In the genomic region with DNA sequence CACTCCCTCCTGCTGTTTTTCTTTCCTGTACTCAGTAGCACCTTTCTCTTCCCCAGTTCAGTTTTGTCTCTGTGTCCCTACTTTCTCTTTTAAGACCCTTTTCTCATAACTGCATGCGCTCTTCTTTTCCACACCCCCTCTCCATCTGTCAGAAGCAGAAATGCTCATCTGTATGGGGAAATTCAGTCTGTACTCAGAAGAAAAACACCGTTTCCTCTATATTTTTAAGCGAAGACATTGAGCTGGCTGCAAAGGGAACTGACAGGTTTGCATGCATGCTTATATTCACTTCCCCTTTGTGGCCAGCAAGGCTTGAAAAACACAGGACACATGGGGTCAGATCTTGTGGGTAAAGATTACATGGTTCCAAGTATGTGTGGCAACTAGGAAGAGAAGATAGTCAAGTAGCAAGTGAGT, we compare ENCODE assay signal across 10 mouse cellular contexts. TPM values are rescaled to one million over a fixed set of nuclear protein-coding genes. Genes with fewer than 3 reads are reported as not detected.
DNase-seq lines count a peak whose midpoint lies in the region; ATAC-seq and TF ChIP-seq lines count a peak whose summit lies in the region.
"Had no signal": no experiment of that assay in that cellular context is flagged by ENCODE, and none has a peak within 500 bp of the region (broad histone marks: within the 10 kb centered on the region; RNA-seq: fewer than 3 reads in every experiment).

No protein-coding gene starts in this region.

- peak overlapping the region; percentile 75 for H3K27ac ChIP-seq in liver, postnatal 0 days (ENCODE audit: low read depth)
- H3K27ac ChIP-seq in embryonic facial prominence, embryonic 10.5 days (replicated peaks): no peak overlapping the region
- no peak overlapping the region for H3K27ac ChIP-seq in forebrain, embryonic 11.5 days (ENCODE audit: low read depth, low read length)
- H3K27ac ChIP-seq: lung, embryonic 15.5 days had no signal

- ATAC-seq in liver, postnatal 0 days: peak; percentile 57; the same call in 1 of the 2 replicates
- ATAC-seq in forebrain, embryonic 11.5 days (replicated peaks; ENCODE audit: low FRiP score): no peak

- intact Hi-C loops in heart, postnatal 14 days (cut with DNase I): loop anchor here (5.0 to 10.0 kb wide), 5 partner anchors 128 to 978 kb away; partner anchors contain the start of gene Ddx3x

- no peaks in the 10 kb centered on the region for H3K9me3 ChIP-seq in liver, postnatal 0 days (ENCODE audit: low read length)
- no peaks in the 10 kb centered on the region for H3K9me3 ChIP-seq in embryonic facial prominence, embryonic 10.5 days
- H3K9me3 ChIP-seq in forebrain, embryonic 11.5 days (ENCODE audit: control insufficient read depth, low read length): no peaks in the 10 kb centered on the region
- H3K9me3 ChIP-seq: lung, embryonic 15.5 days had no signal

- peak; percentile 30 for DNase-seq in heart, adult 8-10 months (ENCODE audit: low spot score)
- no peak for DNase-seq in heart, postnatal 14 days
- DNase-seq in thymus, postnatal 0 days (ENCODE audit: low spot score): peak; percentile 15
- no peak for DNase-seq in thymus, postnatal 4 days
- DNase-seq in liver, postnatal 0 days: peak; percentile 13
- no peak for DNase-seq in urinary bladder, adult 18-20 months (ENCODE audit: low spot score in 2 of 2)
- DNase-seq in embryonic facial prominence, embryonic 10.5 days (ENCODE audit: low spot score): no peak
- no peak for DNase-seq in forebrain, embryonic 11.5 days (ENCODE audit: low spot score)
- DNase-seq: thymus, postnatal 14 days had no signal

- peak overlapping the region; percentile 62; the same call in 1 of the 2 replicates for H3K4me2 ChIP-seq in liver, postnatal 0 days (ENCODE audit: low read depth, low read length)
- H3K4me2 ChIP-seq in forebrain, embryonic 11.5 days (ENCODE audit: low read depth, low read length, severe bottlenecking): no peak overlapping the region
- H3K4me2 ChIP-seq: lung, embryonic 15.5 days had no signal

- no peaks in the 10 kb centered on the region for H3K27me3 ChIP-seq in liver, postnatal 0 days (ENCODE audit: insufficient read depth, low read length)
- H3K27me3 ChIP-seq in embryonic facial prominence, embryonic 10.5 days (replicated peaks; ENCODE audit: low read depth, poor library complexity, severe bottlenecking): peaks cover 22% of the 10 kb centered on the region
- no peaks in the 10 kb centered on the region for H3K27me3 ChIP-seq in forebrain, embryonic 11.5 days (ENCODE audit: control insufficient read depth, insufficient read depth, low read length)
- H3K27me3 ChIP-seq: lung, embryonic 15.5 days had no signal

- no peak overlapping the region for H3K9ac ChIP-seq in liver, postnatal 0 days (replicated peaks)
- no peak overlapping the region for H3K9ac ChIP-seq in forebrain, embryonic 11.5 days (ENCODE audit: low read length)
- H3K9ac ChIP-seq: lung, embryonic 15.5 days had no signal

- H3K36me3 ChIP-seq in liver, postnatal 0 days (replicated peaks; ENCODE audit: insufficient read depth, low read length): no peaks in the 10 kb centered on the region
- H3K36me3 ChIP-seq in embryonic facial prominence, embryonic 10.5 days (replicated peaks): no peaks in the 10 kb centered on the region
- H3K36me3 ChIP-seq in forebrain, embryonic 11.5 days (ENCODE audit: control insufficient read depth, insufficient read depth, low read length): no peaks in the 10 kb centered on the region
- H3K36me3 ChIP-seq: lung, embryonic 15.5 days had no signal

- 47% methylated on average over 3 of the region's 3 CpGs for WGBS in liver, postnatal 0 days (ENCODE audit: insufficient replicate concordance)
- WGBS in embryonic facial prominence, embryonic 10.5 days: 82% methylated on average over 3 of the region's 3 CpGs
- WGBS in forebrain, embryonic 11.5 days: 85% methylated on average over 3 of the region's 3 CpGs

- TF ChIP-seq EP300 in liver, postnatal 0 days (IDR thresholded peaks at IDR 0.05; ENCODE audit: low read depth): no peak

- H3K4me1 ChIP-seq in liver, postnatal 0 days (ENCODE audit: insufficient read depth): no peaks in the 10 kb centered on the region
- no peaks in the 10 kb centered on the region for H3K4me1 ChIP-seq in embryonic facial prominence, embryonic 10.5 days
- no peaks in the 10 kb centered on the region for H3K4me1 ChIP-seq in forebrain, embryonic 11.5 days (replicated peaks; ENCODE audit: control insufficient read depth, insufficient read depth, low read length)
- H3K4me1 ChIP-seq: lung, embryonic 15.5 days had no signal

- no peak overlapping the region for H3K4me3 ChIP-seq in liver, postnatal 0 days (ENCODE audit: low read depth, low read length)
- no peak overlapping the region for H3K4me3 ChIP-seq in embryonic facial prominence, embryonic 10.5 days
- H3K4me3 ChIP-seq in forebrain, embryonic 11.5 days (ENCODE audit: low read depth, low read length): no peak overlapping the region
- H3K4me3 ChIP-seq: lung, embryonic 15.5 days had no signal

- no peak for TF ChIP-seq CTCF in liver, postnatal 0 days (IDR thresholded peaks at IDR 0.05; ENCODE audit: low read depth)

RNA-seq across cellular contexts. Expression of gene Gpr82, which starts 6.2 kb away (rescaled TPM):
- total RNA-seq in heart, adult 8-10 months (2022): not detected
- total RNA-seq in heart, postnatal 14 days (2021): not detected
- 0.09 and 0.12 TPM in 2 replicates for polyA plus RNA-seq in thymus, postnatal 0 days (2015; fragmentation: Nextera tagmentation; extraction: Ambion mirVana)
- 0.07 TPM in 1 of 2 replicates, not detected in the other for polyA plus RNA-seq in liver, postnatal 0 days (2015; fragmentation: Nextera tagmentation; extraction: Ambion mirVana)
- 0.42 and 0.63 TPM in 2 replicates for polyA plus RNA-seq in embryonic facial prominence, embryonic 10.5 days (2016; fragmentation: Nextera tagmentation; extraction: Ambion mirVana)
- 0.48 and 0.57 TPM in 2 replicates for polyA plus RNA-seq in forebrain, embryonic 11.5 days (2014; fragmentation: Nextera tagmentation; extraction: Ambion mirVana)

RNA-seq across cellular contexts. Expression of gene Gpr34, which starts 23.1 kb away (rescaled TPM):
- 1 to 10 TPM in 3 of 4 experiments, under 1 TPM in 1; 0.37 to 2.1 (median 1.7) TPM for total RNA-seq in heart, adult 8-10 months (2022)
- total RNA-seq in heart, postnatal 14 days (2021): 1 to 10 TPM; 1.4 to 1.7 TPM
- 2.3 and 3.0 TPM in 2 replicates for polyA plus RNA-seq in thymus, postnatal 0 days (2015; fragmentation: Nextera tagmentation; extraction: Ambion mirVana)
- 0.51 and 0.53 TPM in 2 replicates for polyA plus RNA-seq in liver, postnatal 0 days (2015; fragmentation: Nextera tagmentation; extraction: Ambion mirVana)
- polyA plus RNA-seq in embryonic facial prominence, embryonic 10.5 days (2016; fragmentation: Nextera tagmentation; extraction: Ambion mirVana): 0.96 and 1.5 TPM in 2 replicates
- polyA plus RNA-seq in forebrain, embryonic 11.5 days (2014; fragmentation: Nextera tagmentation; extraction: Ambion mirVana): 1.7 and 1.9 TPM in 2 replicates

Comparison
In these comparisons a context has a peak if more than half of its experiments do, and no peak if none do; other contexts are left out.
1. DNase-seq: peak in heart, adult 8-10 months (single experiment), thymus, postnatal 0 days (single experiment) and liver, postnatal 0 days (single experiment); none in heart, postnatal 14 days (0 of 2), thymus, postnatal 4 days (single experiment), urinary bladder, adult 18-20 months (0 of 2), embryonic facial prominence, embryonic 10.5 days (single experiment) and forebrain, embryonic 11.5 days (single experiment).